Mouse (Mus musculus): Measurements from ENCODE around the gene Slc8a3.

DNA sequence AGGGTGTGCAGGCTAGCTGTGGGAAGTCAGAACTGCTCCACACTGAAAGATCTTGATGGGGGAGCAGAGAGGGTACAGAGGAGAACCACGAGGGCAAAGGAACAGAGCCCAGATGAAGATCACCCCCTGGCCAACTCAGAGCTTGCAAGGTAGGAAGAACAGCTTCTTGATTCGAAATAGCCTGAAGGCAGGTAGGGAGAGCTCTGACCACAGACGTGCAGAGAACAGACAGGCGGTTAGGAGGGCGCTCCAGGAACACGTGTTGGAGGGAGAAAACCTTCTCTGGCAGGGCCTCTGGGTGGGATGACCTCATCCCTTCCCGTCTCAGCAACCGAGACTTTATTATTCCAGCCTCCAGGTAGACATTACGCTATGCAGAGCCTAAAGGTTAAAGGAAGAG is 157.7 kb downstream of the Slc8a3 start:
- TF ChIP-seq CTCF (conservative IDR thresholded peaks at IDR 0.05 in 1 of 2, IDR thresholded peaks at IDR 0.05 in 1 of 2; ENCODE audit: low read depth in 2 of 2, low read length in 2 of 2), result no peak
- TF ChIP-seq MYC (IDR thresholded peaks at IDR 0.05; ENCODE audit: low read depth, low read length), result no peak
- no peak for TF ChIP-seq BHLHE40 (IDR thresholded peaks at IDR 0.05; ENCODE audit: low read depth, low read length)
- TF ChIP-seq POLR2A (IDR thresholded peaks at IDR 0.05; ENCODE audit: low read depth, low read length), result no peak
- no peak for TF ChIP-seq MEF2A (IDR thresholded peaks at IDR 0.05; ENCODE audit: borderline replicate concordance, low read depth, low read length)
- no peak for TF ChIP-seq POLR2AphosphoS2 (IDR thresholded peaks at IDR 0.05; ENCODE audit: low read depth, low read length)
- TF ChIP-seq ZNF384 (IDR thresholded peaks at IDR 0.05; ENCODE audit: low read depth, low read length), result no peak
- no peak for TF ChIP-seq GABPA (IDR thresholded peaks at IDR 0.05; ENCODE audit: insufficient replicate concordance, low read depth, low read length)
- no peak for TF ChIP-seq RAD21 (IDR thresholded peaks at IDR 0.05; ENCODE audit: low read depth, low read length)
- TF ChIP-seq MAFK (IDR thresholded peaks at IDR 0.05; ENCODE audit: insufficient replicate concordance, low read length), result no peak
- no peak for TF ChIP-seq SIN3A (IDR thresholded peaks at IDR 0.05; ENCODE audit: low read length)
- TF ChIP-seq RCOR1 (conservative IDR thresholded peaks at IDR 0.05; ENCODE audit: low read depth, low read length), result no peak
- no peak for TF ChIP-seq ELF1 (IDR thresholded peaks at IDR 0.05; ENCODE audit: low read depth, low read length)
